Mouse (Mus musculus) embryonic facial prominence, embryonic 14.5 days (tissue): ENCODE results near the gene Sipa1l1. TPM values are rescaled to one million over a fixed set of nuclear protein-coding genes. Genes with fewer than 3 reads are reported as not detected.
"Not testable (repeated sequence)": the region's sequence is repeated elsewhere in the genome, so short reads cannot be mapped to it uniquely, and the experiment has no call there.

Experiments used
- ATAC-seq: fragments of 200-750 bp; cut with Nextera tagmentation; 2 replicates; pipeline ENCODE4 v1.8.0; 2017; ENCODE audit warnings: low read depth, moderate number of reproducible peaks, moderate TSS enrichment
- DNase-seq: peaks from one replicate; pipeline ENCODE4 v3.0.0-alpha.2; 2015; ENCODE audit warnings: low spot score
- H3K27ac ChIP-seq: fragments of 300-500 bp; sonication (generic); replicated peaks from 2 replicates; pipeline ENCODE4 v1.5.1; 2014; ENCODE audit warnings: low read depth, mild to moderate bottlenecking, low read length, moderate library complexity
- H3K27me3 ChIP-seq: fragments of 300-500 bp; sonication (generic); replicated peaks from 2 replicates; pipeline ENCODE4 v1.6.1; 2014; ENCODE audit warnings: low read length; ENCODE audit not compliant: control insufficient read depth, insufficient read depth
- H3K36me3 ChIP-seq: fragments of 300-500 bp; sonication (generic); 2 replicates; pipeline ENCODE4 v1.6.1; 2014; ENCODE audit warnings: low read length, mixed read lengths; ENCODE audit not compliant: control insufficient read depth, insufficient read depth
- H3K4me1 ChIP-seq: fragments of 300-500 bp; sonication (generic); 2 replicates; pipeline ENCODE4 v1.6.1; 2014; ENCODE audit warnings: antibody characterized with exemption, low read length; ENCODE audit not compliant: control insufficient read depth, insufficient read depth
- H3K4me2 ChIP-seq: fragments of 300-500 bp; sonication (generic); 2 replicates; pipeline ENCODE4 v1.6.1; 2014; ENCODE audit warnings: low read depth, mild to moderate bottlenecking, low read length, moderate library complexity, mixed read lengths
- H3K4me3 ChIP-seq: fragments of 300-500 bp; sonication (generic); 2 replicates; pipeline ENCODE4 v1.5.1; 2014; ENCODE audit warnings: low read depth, mild to moderate bottlenecking, low read length
- H3K9ac ChIP-seq: fragments of 300-500 bp; sonication (generic); 2 replicates; pipeline ENCODE4 v1.6.1; 2014; ENCODE audit warnings: low read depth, mild to moderate bottlenecking, low read length, moderate library complexity, mixed read lengths
- H3K9me3 ChIP-seq: fragments of 300-500 bp; sonication (generic); 2 replicates; pipeline ENCODE4 v1.6.1; 2016; ENCODE audit warnings: low read length; ENCODE audit not compliant: control insufficient read depth
- WGBS: fragments of 180-500 bp; shearing (Covaris S2); extraction: QIAGEN DNeasy Blood & Tissue Kit; methylation state at CpG from one replicate; pipeline ENCODE4 v1.1.7; 2014; 5-methylcytosine and 5-hydroxymethylcytosine counted together
- polyA plus RNA-seq: library from polyadenylated mRNA; unstranded; fragments of >200 nt; fragmentation: Nextera tagmentation; extraction: Ambion mirVana; gene quantifications from 2 replicates; pipeline ENCODE4 v1.2.1, GENCODE M21; 2014

The Sipa1l1 gene
- polyA plus RNA-seq, 1 experiment from 2014 or later = 23.8 TPM

DNA sequence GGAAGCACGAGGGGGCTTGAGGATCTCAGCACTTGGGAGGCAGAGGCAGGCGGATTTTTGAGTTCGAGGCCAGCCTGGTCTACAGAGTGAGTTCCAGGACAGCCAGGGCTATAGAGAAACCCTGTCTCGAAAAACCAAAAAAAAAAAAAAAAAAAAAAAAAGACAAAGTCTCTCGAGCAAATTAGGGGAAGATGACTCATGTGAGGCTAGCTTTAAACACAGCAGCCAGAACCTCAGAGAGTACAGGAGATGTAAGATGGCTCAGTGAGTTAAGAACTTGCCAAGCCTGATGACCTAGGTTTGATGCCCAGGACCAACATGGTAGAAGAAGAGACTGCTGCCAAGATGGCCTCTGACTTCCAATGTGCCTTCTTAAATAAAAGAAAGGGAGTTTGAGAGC, 311.3 kb downstream of the Sipa1l1 start:
- not testable (repeated sequence) for H3K27ac ChIP-seq, H3K4me1 ChIP-seq, DNase-seq, H3K4me2 ChIP-seq, H3K9ac ChIP-seq, H3K36me3 ChIP-seq, H3K4me3 ChIP-seq, ATAC-seq, H3K9me3 ChIP-seq, H3K27me3 ChIP-seq
- WGBS = 68% methylated on average over 4 of the region's 5 CpGs

DNA sequence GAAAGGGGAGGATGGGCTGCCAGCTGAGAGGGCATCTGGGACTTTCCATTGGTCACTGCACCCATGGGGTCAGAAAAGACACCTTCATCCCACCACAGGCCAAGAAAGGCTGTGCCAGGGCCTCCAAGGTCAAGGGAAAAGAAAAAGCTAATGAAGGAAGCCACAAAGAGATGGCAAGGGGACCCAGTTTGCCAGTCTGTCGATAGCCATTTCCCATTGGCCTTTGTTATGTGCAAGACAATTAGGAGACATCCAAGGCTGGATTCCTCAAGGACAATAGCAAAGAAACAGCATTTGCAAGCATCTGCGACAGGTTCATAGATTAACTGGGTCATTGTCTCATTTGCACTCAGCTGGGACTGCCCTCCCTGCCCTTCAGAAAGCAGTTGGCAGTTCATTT, 316.3 kb downstream of the Sipa1l1 start:
- Histone ChIP-seq H3K4me2 (no peak overlapping the region), H3K27me3 (no peaks in the 10 kb centered on the region), H3K4me3 (no peak overlapping the region), H3K9me3 (no peaks in the 10 kb centered on the region), H3K27ac (no peak overlapping the region), H3K9ac (no peak overlapping the region), H3K36me3 (no peaks in the 10 kb centered on the region), H3K4me1 (no peaks in the 10 kb centered on the region)
- no peak for DNase-seq
- 76% methylated on average over 2 of the region's 2 CpGs for whole genome bisulfite sequencing
- no peak for ATAC-seq

DNA sequence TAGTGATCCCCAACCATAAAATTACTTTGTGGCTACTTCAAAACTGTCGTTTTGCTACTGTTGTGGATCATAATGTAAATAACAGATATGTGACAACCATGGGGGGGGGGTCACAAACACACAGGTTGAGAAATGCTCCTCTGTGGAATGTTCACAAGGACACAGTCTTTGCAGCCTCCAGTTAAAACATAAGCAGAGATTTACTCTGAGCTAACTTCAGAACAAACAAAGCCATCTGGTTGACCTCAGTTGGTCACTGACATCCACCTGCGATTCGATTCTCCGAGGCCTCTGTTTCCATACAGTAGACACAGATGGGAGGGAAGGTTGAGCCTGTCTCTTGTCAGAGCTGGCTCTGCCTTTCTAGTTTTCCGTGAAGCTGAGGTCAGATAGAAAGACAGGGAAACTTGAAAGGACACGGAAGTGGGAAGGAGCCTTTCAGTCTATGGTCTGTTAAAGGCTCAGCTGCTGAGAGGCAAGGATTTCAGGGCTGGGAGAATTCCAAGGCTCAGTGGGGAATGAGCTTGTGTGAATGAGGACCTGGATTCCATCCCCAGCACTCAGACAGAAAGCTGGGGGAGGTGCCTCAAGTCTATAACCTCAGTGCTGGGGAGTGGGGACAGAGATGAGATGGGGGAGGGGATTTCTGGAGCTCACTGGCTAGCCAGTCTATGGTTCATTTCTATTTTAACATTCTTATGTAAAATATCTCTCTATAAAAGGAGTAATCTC, 317.9 kb downstream of the Sipa1l1 start:
- no peaks in the 10 kb centered on the region for H3K4me1 ChIP-seq
- WGBS = 40% methylated on average over 6 of the region's 6 CpGs
- H3K27me3 ChIP-seq = no peaks in the 10 kb centered on the region
- no peak overlapping the region for H3K4me3 ChIP-seq
- DNase-seq (peak; percentile 55), ATAC-seq (no peak; the same call in 1 of the 2 replicates)
- no peak overlapping the region for H3K4me2 ChIP-seq
- no peaks in the 10 kb centered on the region for H3K36me3 ChIP-seq
- no peak overlapping the region for H3K27ac ChIP-seq
- H3K9me3 ChIP-seq = no peaks in the 10 kb centered on the region
- no peak overlapping the region for H3K9ac ChIP-seq

DNA sequence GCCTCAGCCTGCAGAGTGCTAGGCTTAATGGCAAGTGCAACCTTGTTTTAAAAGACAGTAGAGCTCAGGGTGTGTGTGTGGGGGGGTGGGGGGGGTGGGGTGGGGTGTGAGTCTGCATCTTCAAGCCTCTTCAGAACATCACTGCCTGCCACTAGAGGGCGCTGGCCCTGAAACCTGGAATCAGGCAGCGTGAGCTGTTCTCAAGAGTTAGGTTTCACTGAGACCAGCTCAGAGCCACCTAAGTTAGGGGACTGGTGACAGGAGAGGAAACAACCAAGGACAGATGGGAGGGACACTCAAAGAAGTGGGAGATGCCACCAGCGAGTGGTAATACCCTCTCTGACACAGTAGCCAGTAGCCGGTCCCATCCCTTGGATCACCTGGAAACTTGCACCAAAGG, 320.0 kb downstream of the Sipa1l1 start:
- no peak overlapping the region for H3K9ac ChIP-seq
- no peak for DNase-seq
- H3K27me3 ChIP-seq = no peaks in the 10 kb centered on the region
- H3K4me1 ChIP-seq = no peaks in the 10 kb centered on the region
- WGBS = 66% methylated on average over 4 of the region's 4 CpGs
- ATAC-seq = no peak
- no peaks in the 10 kb centered on the region for H3K9me3 ChIP-seq
- H3K4me3 ChIP-seq = no peak overlapping the region
- no peak overlapping the region for H3K4me2 ChIP-seq
- no peaks in the 10 kb centered on the region for H3K36me3 ChIP-seq
- H3K27ac ChIP-seq = no peak overlapping the region

DNA sequence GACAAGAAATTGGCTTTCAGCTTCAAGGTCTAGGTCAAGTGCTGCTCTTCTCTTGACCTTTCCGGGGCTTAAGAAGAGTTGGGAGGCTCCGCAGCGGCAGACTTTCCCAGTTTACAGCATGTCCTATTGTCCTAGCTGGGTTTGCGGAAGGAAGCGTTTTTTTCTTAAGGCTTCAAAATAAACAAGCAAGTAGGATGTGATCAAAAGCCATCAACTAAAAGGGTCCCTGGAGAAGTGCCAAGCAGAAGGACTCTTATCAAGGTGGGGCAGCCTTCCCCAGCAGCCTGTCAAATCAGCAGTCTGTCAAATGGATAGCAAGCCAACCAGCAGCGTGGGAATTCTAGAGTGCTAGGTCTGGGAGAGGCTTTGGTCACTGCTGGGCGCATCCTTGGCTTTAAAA, 320.5 kb downstream of the Sipa1l1 start:
- Histone ChIP-seq H3K4me1 (no peaks in the 10 kb centered on the region), H3K36me3 (no peaks in the 10 kb centered on the region), H3K9ac (no peak overlapping the region), H3K9me3 (no peaks in the 10 kb centered on the region), H3K27me3 (no peaks in the 10 kb centered on the region), H3K4me2 (no peak overlapping the region), H3K4me3 (no peak overlapping the region), H3K27ac (no peak overlapping the region)
- WGBS = 73% methylated on average over 7 of the region's 7 CpGs
- ATAC-seq (no peak), DNase-seq (no peak)

DNA sequence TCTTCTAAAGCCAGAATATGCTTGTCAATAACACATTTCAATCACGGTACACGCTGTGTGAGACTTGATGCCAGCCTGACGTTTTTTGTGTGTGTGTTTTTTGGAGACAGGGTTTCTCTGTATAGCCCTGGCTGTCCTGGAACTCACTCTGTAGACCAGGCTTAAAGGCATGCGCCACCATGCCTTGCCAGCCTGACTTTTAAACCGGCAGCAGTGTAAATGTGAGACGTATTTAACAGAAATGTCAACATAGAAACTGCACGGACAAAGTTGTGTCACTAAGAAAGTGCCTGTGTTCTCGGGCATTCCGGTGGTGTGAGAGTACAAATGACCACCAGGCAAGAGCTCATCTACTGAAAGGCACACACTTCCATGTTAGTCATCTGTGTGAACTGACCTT, 323.3 kb downstream of the Sipa1l1 start:
- no peak overlapping the region for H3K27ac ChIP-seq
- ATAC-seq (no peak), DNase-seq (no peak)
- H3K4me2 ChIP-seq = no peak overlapping the region
- 78% methylated on average over 9 of the region's 9 CpGs for WGBS
- no peak overlapping the region for H3K4me3 ChIP-seq
- no peaks in the 10 kb centered on the region for H3K27me3 ChIP-seq
- H3K4me1 ChIP-seq = no peaks in the 10 kb centered on the region
- H3K9me3 ChIP-seq = no peaks in the 10 kb centered on the region
- H3K9ac ChIP-seq = no peak overlapping the region
- no peaks in the 10 kb centered on the region for H3K36me3 ChIP-seq

DNA sequence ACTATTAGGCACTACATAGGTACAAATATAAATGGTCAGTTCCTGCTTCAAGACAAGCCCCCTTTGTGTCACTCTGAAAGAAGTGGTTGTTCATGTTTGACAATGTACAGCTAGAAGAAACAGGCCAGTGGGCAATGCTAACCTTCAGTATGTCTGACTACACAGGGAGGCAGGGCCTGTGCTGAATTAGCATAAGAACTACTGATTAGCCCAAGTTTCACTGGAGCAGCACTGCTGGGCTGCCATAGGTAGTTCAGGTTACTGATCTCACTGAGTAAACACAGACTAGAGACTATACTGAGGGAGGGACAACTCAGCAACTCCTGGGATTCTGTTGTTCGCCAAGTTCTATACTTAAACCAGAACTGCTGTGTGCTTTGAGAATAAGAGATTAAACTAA, 324.1 kb downstream of the Sipa1l1 start:
- H3K27me3 ChIP-seq, H3K4me1 ChIP-seq, H3K9ac ChIP-seq, H3K9me3 ChIP-seq, DNase-seq, H3K4me2 ChIP-seq, H3K36me3 ChIP-seq, H3K4me3 ChIP-seq, H3K27ac ChIP-seq: not testable (repeated sequence)
- ATAC-seq = peak; percentile 65; the same call in 1 of the 2 replicates
- 55% methylated on average over 1 of the region's 1 CpGs for WGBS

DNA sequence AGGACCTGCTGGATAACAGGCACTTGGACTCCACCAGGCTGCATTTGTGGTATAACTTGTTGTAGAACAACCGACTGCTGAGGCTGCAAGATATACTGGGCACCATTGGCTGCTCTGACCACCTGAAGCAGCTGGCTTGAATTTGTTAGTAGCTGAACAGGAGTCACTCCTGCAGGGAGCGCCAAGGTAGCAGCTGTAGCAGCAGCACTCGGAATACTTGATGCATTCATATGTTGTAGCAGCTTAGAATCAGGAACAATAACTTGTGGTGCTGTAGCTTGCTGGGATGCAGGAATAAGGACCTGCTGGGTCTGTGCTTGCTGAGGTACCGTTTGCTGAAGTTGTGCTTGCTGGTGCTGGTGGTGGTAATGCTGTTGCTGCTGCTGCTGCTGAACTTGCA, 326.8 kb downstream of the Sipa1l1 start:
- Histone ChIP-seq H3K27ac (no peak overlapping the region), H3K4me3 (no peak overlapping the region), H3K27me3 (no peaks in the 10 kb centered on the region), H3K36me3 (no peaks in the 10 kb centered on the region), H3K9ac (no peak overlapping the region), H3K4me1 (no peaks in the 10 kb centered on the region), H3K4me2 (no peak overlapping the region), H3K9me3 (no peaks in the 10 kb centered on the region)
- WGBS = 71% methylated on average over 4 of the region's 4 CpGs
- no peak for ATAC-seq
- DNase-seq = no peak
